Mouse (Mus musculus): ENCODE data around the gene Scd1. TPM values are rescaled to one million over a fixed set of nuclear protein-coding genes. Genes with fewer than 3 reads are reported as not detected.

Scd1 gene
- total RNA-seq, 2 experiments from 2014 or later, result 14.0 to 18.8 TPM

GRCm38 (mm10) chr19:44400484-44401197, 7.0 kb downstream of the Scd1 start:
- no peak for ATAC-seq (replicated peaks; ENCODE audit: low FRiP score, low TSS enrichment, poor library complexity, severe bottlenecking)

GRCm38 (mm10) chr19:44400076-44400475, 7.6 kb downstream of the Scd1 start:
- ATAC-seq (replicated peaks; ENCODE audit: low FRiP score, low TSS enrichment, poor library complexity, severe bottlenecking), result no peak

GRCm38 (mm10) chr19:44396742-44397141, 10.9 kb downstream of the Scd1 start:
- no peak for ATAC-seq (replicated peaks; ENCODE audit: low FRiP score, low TSS enrichment, poor library complexity, severe bottlenecking)

GRCm38 (mm10) chr19:44394972-44395371, 12.7 kb downstream of the Scd1 start:
- peak; percentile 90 for ATAC-seq (replicated peaks; ENCODE audit: low FRiP score, low TSS enrichment, poor library complexity, severe bottlenecking)

- ATAC-seq (replicated peaks; ENCODE audit: low FRiP score, low TSS enrichment, poor library complexity, severe bottlenecking), result peak; percentile 69
Measured at GRCm38 (mm10) chr19:44393962-44394422, 13.7 kb downstream of the Scd1 start.

GRCm38 (mm10) chr19:44392339-44393009, 15.2 kb downstream of the Scd1 start:
- no peak for ATAC-seq (replicated peaks; ENCODE audit: low FRiP score, low TSS enrichment, poor library complexity, severe bottlenecking)

GRCm38 (mm10) chr19:44391856-44392255, 15.8 kb downstream of the Scd1 start:
- ATAC-seq (replicated peaks; ENCODE audit: low FRiP score, low TSS enrichment, poor library complexity, severe bottlenecking), result no peak

GRCm38 (mm10) chr19:44389507-44389906, 18.2 kb downstream of the Scd1 start:
- no peak for ATAC-seq (replicated peaks; ENCODE audit: low FRiP score, low TSS enrichment, poor library complexity, severe bottlenecking)

GRCm38 (mm10) chr19:44388475-44389428, 18.9 kb downstream of the Scd1 start:
- ATAC-seq (replicated peaks; ENCODE audit: low FRiP score, low TSS enrichment, poor library complexity, severe bottlenecking), result peak; percentile 91

GRCm38 (mm10) chr19:44387746-44388474, 19.8 kb downstream of the Scd1 start:
- ATAC-seq (replicated peaks; ENCODE audit: low FRiP score, low TSS enrichment, poor library complexity, severe bottlenecking), result no peak

- no peak for ATAC-seq (replicated peaks; ENCODE audit: low FRiP score, low TSS enrichment, poor library complexity, severe bottlenecking)
Measured at GRCm38 (mm10) chr19:44387089-44387671, 20.5 kb downstream of the Scd1 start.

- ATAC-seq (replicated peaks; ENCODE audit: low FRiP score, low TSS enrichment, poor library complexity, severe bottlenecking), result no peak
Measured at GRCm38 (mm10) chr19:44385887-44386498, 21.7 kb downstream of the Scd1 start.

- ATAC-seq (replicated peaks; ENCODE audit: low FRiP score, low TSS enrichment, poor library complexity, severe bottlenecking), result no peak
Measured at GRCm38 (mm10) chr19:44382682-44383321, 24.9 kb downstream of the Scd1 start.

- ATAC-seq (replicated peaks; ENCODE audit: low FRiP score, low TSS enrichment, poor library complexity, severe bottlenecking), result no peak
Measured at GRCm38 (mm10) chr19:44380065-44380464, 27.6 kb downstream of the Scd1 start.

- ATAC-seq (replicated peaks; ENCODE audit: low FRiP score, low TSS enrichment, poor library complexity, severe bottlenecking), result no peak
Measured at GRCm38 (mm10) chr19:44379090-44379489, 28.6 kb downstream of the Scd1 start.

GRCm38 (mm10) chr19:44377629-44378375, 29.9 kb downstream of the Scd1 start:
- ATAC-seq (replicated peaks; ENCODE audit: low FRiP score, low TSS enrichment, poor library complexity, severe bottlenecking), result 0 out of 2 replicates have a peak, but pooled peaks have one; percentile 18

GRCm38 (mm10) chr19:44376511-44376951, 31.1 kb downstream of the Scd1 start:
- ATAC-seq (replicated peaks; ENCODE audit: low FRiP score, low TSS enrichment, poor library complexity, severe bottlenecking), result no peak
